Mouse (Mus musculus) limb, embryonic 12.5 days (tissue): ENCODE measurements around the gene Lrrc36. TPM values are rescaled to one million over a fixed set of nuclear protein-coding genes. Genes with fewer than 3 reads are reported as not detected.

ENCODE experiments used
- ATAC-seq: fragments of 200-750 bp; cut with Nextera tagmentation; 2 replicates; pipeline ENCODE4 v1.8.0; 2017; ENCODE audit warnings: low read depth, moderate TSS enrichment; ENCODE audit not compliant: insufficient number of reproducible peaks, insufficient read depth, low FRiP score, low TSS enrichment
- H3K27ac ChIP-seq: fragments of 300-500 bp; sonication (generic); 2 replicates; pipeline ENCODE4 v1.5.1; 2016; ENCODE audit warnings: mild to moderate bottlenecking, moderate library complexity
- H3K27me3 ChIP-seq: fragments of 300-500 bp; sonication (generic); 2 replicates; pipeline ENCODE4 v1.6.1; 2016; ENCODE audit warnings: mild to moderate bottlenecking, moderate library complexity
- H3K36me3 ChIP-seq: fragments of 300-500 bp; sonication (generic); 2 replicates; pipeline ENCODE4 v1.6.1; 2016; ENCODE audit warnings: mild to moderate bottlenecking, moderate library complexity
- H3K4me1 ChIP-seq: fragments of 300-500 bp; sonication (generic); replicated peaks from 2 replicates; pipeline ENCODE4 v1.6.1; 2016
- H3K4me2 ChIP-seq: fragments of 300-500 bp; sonication (generic); 2 replicates; pipeline ENCODE4 v1.6.1; 2016; ENCODE audit warnings: mild to moderate bottlenecking, moderate library complexity
- H3K4me3 ChIP-seq: fragments of 300-500 bp; sonication (generic); replicated peaks from 2 replicates; pipeline ENCODE4 v1.5.1; 2016; ENCODE audit warnings: mild to moderate bottlenecking
- H3K9ac ChIP-seq: fragments of 300-500 bp; sonication (generic); replicated peaks from 2 replicates; pipeline ENCODE4 v1.6.1; 2016; ENCODE audit warnings: mild to moderate bottlenecking, moderate library complexity
- H3K9me3 ChIP-seq: fragments of 300-500 bp; sonication (generic); 2 replicates; pipeline ENCODE4 v1.6.1; 2016; ENCODE audit warnings: mild to moderate bottlenecking, moderate library complexity
- WGBS: fragments of 180-500 bp; shearing (Covaris S2); methylation state at CpG from one replicate; pipeline ENCODE4 v1.1.7; 2016; 5-methylcytosine and 5-hydroxymethylcytosine counted together
- polyA plus RNA-seq: library from polyadenylated mRNA; unstranded; fragments of >200 nt; fragmentation: Nextera tagmentation; extraction: Ambion mirVana; gene quantifications from 2 replicates; pipeline ENCODE4 v1.2.1, GENCODE M21; 2016

Gene Lrrc36
- polyA plus RNA-seq, 1 experiment from 2014 or later: 0.39 TPM

DNA sequence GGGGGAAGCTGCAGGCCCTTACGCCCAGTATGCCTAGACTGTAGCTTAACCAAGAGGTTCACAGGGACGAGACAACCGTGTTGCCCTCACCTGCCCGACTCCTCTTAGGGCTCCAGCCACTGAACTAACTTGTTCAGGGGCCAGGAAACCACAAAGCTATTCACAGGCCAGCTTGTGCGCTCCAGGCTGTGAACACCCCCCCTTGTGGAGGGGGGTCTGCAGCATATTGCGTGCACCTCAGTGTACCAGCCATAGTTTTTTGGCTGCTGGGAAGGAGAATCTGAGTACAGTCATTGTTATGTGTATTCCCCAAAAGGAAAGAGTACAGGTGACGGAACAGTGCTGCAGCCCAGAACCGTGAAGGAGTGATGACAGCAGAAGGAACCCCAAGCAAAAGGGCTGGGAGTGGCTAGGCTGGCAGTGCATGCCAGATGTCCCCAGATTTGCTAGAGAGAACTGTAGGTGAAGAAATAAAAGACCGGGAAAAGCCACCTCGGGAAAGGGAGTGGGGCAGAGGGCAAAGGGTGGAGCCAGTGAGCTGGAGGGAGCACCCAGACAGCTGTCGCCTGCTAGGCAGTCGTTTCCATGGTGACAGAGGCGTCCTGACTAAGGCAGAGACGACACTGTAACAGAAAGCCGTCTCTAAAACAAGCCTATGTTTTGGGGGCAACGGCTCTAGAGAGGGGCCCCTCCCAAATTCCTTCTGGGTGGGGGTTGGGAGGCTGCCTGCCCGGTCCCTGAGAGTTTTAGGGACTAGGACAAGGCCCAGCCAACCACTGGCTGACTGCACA, 60.6 kb downstream of the Lrrc36 start:
- H3K4me3 ChIP-seq: no peak overlapping the region
- H3K9me3 ChIP-seq: no peaks in the 10 kb centered on the region
- peaks cover 70% of the 10 kb centered on the region for H3K4me1 ChIP-seq
- H3K27me3 ChIP-seq: peaks cover 61% of the 10 kb centered on the region
- peak overlapping the region; percentile 8; the same call in 1 of the 2 replicates for H3K4me2 ChIP-seq
- ATAC-seq: no peak
- peaks cover 28% of the 10 kb centered on the region for H3K36me3 ChIP-seq
- no peak overlapping the region; the same call in 1 of the 2 replicates for H3K27ac ChIP-seq
- WGBS: 28% methylated on average over 17 of the region's 17 CpGs
- H3K9ac ChIP-seq: no peak overlapping the region

DNA sequence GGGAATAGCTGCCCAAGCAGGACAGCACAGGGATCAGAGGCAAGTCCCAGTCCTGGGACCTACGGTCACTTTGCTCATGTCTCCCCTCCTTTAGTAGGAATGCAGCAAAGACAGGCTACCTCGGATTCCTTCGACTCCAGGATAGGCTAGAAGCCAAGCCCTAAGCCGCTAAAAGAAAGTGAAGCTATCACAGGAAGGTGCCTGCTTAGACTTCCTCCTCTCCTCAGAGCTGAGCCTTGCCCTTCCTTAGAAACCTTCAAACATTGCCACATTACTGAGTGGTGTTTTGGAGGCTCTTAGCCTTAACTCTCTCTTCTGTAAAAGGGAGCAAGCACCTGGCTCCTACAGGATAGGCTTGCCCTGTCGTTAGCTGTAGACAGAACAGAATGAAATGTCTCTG, 61.3 kb downstream of the Lrrc36 start:
- no peaks in the 10 kb centered on the region for H3K9me3 ChIP-seq
- 47% methylated on average over 5 of the region's 5 CpGs for WGBS
- no peak for ATAC-seq
- H3K9ac ChIP-seq: no peak overlapping the region
- H3K27ac ChIP-seq: no peak overlapping the region; the same call in 1 of the 2 replicates
- peaks cover 34% of the 10 kb centered on the region for H3K36me3 ChIP-seq
- H3K4me3 ChIP-seq: no peak overlapping the region
- 0 out of 2 replicates have a peak overlapping the region, but pooled peaks have one; percentile 8 for H3K4me2 ChIP-seq
- peaks cover 61% of the 10 kb centered on the region for H3K27me3 ChIP-seq
- H3K4me1 ChIP-seq: peaks cover 63% of the 10 kb centered on the region

DNA sequence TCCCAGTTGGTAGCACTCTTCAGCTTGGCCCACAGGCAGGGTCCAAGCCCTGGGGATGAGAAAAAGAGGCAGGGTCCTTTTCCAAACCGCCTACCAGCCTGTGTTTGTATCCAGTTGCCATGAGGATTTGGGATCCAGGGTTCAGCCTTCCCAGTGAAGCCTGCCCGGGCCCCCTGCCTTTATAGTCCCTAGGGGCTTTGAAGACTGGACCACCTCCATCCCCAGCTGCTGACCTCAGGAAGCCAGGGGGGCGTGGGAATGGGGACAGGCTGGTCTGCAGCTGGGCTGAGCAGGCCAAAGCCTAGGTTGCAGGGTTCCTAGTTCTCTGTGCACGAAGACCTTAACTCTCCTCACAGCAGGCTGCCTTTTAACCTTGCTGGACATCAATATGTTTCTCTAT, 61.9 kb downstream of the Lrrc36 start:
- no peak overlapping the region for H3K27ac ChIP-seq
- H3K36me3 ChIP-seq: peaks cover 34% of the 10 kb centered on the region
- WGBS: 30% methylated on average over 4 of the region's 4 CpGs
- H3K27me3 ChIP-seq: peaks cover 56% of the 10 kb centered on the region
- H3K9me3 ChIP-seq: no peaks in the 10 kb centered on the region
- ATAC-seq: no peak
- H3K4me2 ChIP-seq: no peak overlapping the region
- H3K4me3 ChIP-seq: no peak overlapping the region
- no peak overlapping the region for H3K9ac ChIP-seq
- H3K4me1 ChIP-seq: peaks cover 57% of the 10 kb centered on the region

DNA sequence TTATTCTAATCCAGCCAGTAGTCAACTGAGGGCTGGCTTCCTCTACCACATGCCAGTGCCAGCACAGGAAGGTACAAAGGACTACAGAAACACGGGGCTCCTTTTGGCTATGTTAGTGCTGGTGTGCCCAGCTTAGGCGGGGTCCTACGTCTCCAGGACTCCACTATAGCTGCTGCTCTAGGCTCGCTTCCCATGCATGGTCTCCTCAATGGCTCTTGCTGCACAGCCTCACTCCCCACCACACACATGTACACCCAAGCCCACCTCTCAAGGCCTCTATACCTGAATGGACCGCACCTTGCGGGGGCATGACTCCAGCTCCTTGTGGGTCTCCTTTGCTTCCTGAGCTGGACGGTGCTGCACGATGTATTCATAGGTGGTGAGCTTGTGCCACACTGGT, 62.4 kb downstream of the Lrrc36 start:
- Histone ChIP-seq H3K27me3 (peaks cover 53% of the 10 kb centered on the region), H3K9ac (no peak overlapping the region), H3K27ac (no peak overlapping the region), H3K4me2 (no peak overlapping the region), H3K9me3 (no peaks in the 10 kb centered on the region), H3K4me1 (peaks cover 54% of the 10 kb centered on the region), H3K4me3 (no peak overlapping the region), H3K36me3 (peaks cover 34% of the 10 kb centered on the region)
- 90% methylated on average over 8 of the region's 8 CpGs for WGBS
- no peak for ATAC-seq

DNA sequence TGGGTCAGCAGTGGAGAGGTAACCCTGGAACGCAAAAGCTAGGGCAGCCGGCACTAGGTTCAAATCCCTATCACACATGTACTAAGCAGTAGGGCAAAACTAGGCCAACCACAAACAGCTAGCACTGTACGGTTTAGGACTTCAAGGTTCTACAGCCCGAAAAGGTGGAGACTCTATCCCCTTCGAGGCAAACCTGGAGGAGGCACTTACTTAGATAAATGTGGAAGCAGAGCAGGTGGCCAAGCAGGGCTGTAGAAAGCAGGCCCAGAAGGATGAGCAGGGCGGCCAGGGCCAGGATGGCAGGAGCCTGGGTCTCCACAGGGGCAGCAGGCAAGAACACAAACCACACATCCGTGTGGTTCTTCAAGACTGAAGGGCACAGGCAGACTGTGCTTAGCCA, 62.8 kb downstream of the Lrrc36 start:
- Histone ChIP-seq H3K9ac (no peak overlapping the region), H3K4me1 (peaks cover 54% of the 10 kb centered on the region), H3K36me3 (peaks cover 34% of the 10 kb centered on the region), H3K27ac (no peak overlapping the region), H3K27me3 (peaks cover 48% of the 10 kb centered on the region), H3K9me3 (no peaks in the 10 kb centered on the region), H3K4me2 (no peak overlapping the region), H3K4me3 (no peak overlapping the region)
- ATAC-seq: no peak
- whole genome bisulfite sequencing: 87% methylated on average over 7 of the region's 7 CpGs

DNA sequence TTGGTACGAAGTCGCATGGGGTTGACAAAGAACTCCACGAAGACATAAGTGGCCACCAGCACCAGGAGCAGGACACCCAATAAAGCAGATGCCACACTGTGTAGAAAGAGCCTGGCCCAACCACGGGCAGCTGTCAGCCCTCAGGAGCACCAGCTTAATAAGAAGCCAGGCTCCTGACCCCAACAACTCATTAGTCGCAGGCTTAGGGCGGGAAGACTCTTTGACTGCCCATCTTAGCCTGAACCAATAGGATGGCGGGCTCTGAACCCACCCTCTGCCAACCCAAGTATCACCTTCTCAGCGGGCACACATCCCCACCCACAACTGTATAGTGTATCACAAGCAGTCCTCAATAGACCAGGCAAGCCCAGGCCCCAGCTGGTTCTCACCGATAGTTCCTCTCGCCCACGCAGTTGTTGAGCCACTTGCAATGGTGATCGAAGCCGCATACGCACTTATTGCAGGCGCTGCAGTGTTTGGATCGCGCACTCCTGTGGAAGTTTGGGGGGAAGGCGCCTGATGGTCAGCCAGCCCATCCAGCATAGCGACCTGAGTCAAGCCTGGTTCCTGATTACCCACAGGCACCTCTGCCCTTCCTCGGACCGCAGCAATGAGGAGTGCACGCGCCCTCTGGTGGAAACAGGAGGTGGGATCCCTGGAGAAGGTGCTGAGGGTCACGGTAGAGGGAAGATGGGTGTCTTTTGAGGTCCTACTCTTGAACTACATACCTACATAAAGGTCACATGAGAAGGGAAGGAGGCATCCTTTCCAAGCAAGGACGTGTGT, 63.5 kb downstream of the Lrrc36 start:
- Histone ChIP-seq H3K36me3 (peaks cover 34% of the 10 kb centered on the region), H3K4me3 (no peak overlapping the region), H3K4me1 (peaks cover 50% of the 10 kb centered on the region), H3K4me2 (no peak overlapping the region; the same call in 1 of the 2 replicates), H3K9ac (no peak overlapping the region), H3K27ac (no peak overlapping the region), H3K27me3 (peaks cover 42% of the 10 kb centered on the region), H3K9me3 (no peaks in the 10 kb centered on the region)
- 40% methylated on average over 25 of the region's 25 CpGs for WGBS
- ATAC-seq: no peak

DNA sequence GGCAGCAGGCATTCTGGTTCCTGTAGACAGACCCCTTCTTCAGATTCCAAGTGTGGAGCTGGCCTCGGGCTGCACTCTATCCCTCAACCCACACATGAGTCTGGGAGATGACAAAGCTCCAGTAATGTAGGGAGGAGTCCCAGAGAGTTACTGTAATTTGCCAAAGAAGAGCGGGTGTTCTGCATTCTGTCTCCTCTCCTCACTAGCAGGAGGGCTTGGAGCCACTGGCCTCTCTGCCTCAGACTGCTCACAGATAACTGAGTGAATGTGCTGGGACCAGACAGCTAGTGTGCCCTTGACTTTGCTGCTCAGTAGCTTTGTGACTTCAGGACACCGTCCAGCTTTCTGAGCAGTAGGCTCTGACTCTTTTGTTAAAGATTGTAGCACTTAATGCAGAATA, 64.4 kb downstream of the Lrrc36 start:
- WGBS: 75% methylated on average over 3 of the region's 3 CpGs
- Histone ChIP-seq H3K9ac (no peak overlapping the region), H3K27ac (no peak overlapping the region), H3K4me3 (no peak overlapping the region), H3K9me3 (no peaks in the 10 kb centered on the region), H3K27me3 (peaks cover 32% of the 10 kb centered on the region), H3K36me3 (peaks cover 34% of the 10 kb centered on the region), H3K4me1 (peaks cover 42% of the 10 kb centered on the region), H3K4me2 (no peak overlapping the region)
- no peak for ATAC-seq

DNA sequence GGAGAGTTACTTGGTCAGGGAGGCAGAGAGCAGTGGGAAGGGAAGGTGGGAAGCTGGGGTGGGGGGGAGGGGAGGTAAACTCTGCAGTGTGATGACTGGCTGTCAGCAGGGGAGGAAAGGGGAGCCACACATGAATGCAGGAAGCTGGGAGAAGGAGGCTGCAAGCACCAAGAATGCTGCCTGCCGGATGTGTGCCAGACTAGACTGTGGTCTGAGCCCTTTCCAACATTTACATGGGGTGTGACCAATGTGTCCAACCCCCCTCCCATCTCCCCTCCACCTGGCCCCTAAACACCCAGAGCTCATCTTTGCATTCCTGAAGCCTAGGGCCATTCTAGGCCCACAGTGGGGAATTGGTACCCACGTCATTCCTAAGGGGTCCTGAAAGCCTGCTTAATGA, 67.6 kb downstream of the Lrrc36 start:
- Histone ChIP-seq H3K27me3 (peaks cover 1% of the 10 kb centered on the region; the same call in 1 of the 2 replicates), H3K4me2 (no peak overlapping the region), H3K9me3 (no peaks in the 10 kb centered on the region), H3K4me1 (peaks cover 29% of the 10 kb centered on the region), H3K4me3 (no peak overlapping the region), H3K36me3 (peaks cover 22% of the 10 kb centered on the region), H3K9ac (no peak overlapping the region), H3K27ac (peak overlapping the region; percentile 24; the same call in 1 of the 2 replicates)
- 23% methylated on average over 2 of the region's 2 CpGs for WGBS
- ATAC-seq: no peak

DNA sequence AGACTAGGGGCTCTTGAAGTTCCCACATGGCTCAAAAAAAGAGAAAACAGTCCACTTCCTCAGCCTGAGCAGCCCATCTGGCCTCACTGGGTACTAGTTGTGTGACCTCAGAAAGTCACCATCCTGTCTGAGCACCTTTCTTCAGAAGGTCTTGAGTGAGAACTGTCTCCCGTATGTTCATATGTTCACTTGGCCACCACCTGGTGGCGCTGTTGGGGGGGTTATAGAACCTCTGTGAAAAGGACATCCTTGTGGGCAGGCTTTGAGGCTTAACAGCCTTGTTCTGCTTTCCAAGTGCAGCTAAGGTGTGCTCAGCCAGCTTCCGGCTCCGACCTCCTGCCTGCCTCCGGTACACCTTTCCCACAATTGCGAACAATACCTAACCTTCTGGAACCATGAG, 68.1 kb downstream of the Lrrc36 start:
- Histone ChIP-seq H3K9me3 (no peaks in the 10 kb centered on the region), H3K27ac (peak overlapping the region; percentile 24; the same call in 1 of the 2 replicates), H3K4me3 (no peak overlapping the region), H3K9ac (no peak overlapping the region), H3K27me3 (no peaks in the 10 kb centered on the region), H3K4me1 (peaks cover 29% of the 10 kb centered on the region), H3K4me2 (no peak overlapping the region), H3K36me3 (peaks cover 19% of the 10 kb centered on the region)
- ATAC-seq: no peak
- WGBS: 66% methylated on average over 6 of the region's 6 CpGs

DNA sequence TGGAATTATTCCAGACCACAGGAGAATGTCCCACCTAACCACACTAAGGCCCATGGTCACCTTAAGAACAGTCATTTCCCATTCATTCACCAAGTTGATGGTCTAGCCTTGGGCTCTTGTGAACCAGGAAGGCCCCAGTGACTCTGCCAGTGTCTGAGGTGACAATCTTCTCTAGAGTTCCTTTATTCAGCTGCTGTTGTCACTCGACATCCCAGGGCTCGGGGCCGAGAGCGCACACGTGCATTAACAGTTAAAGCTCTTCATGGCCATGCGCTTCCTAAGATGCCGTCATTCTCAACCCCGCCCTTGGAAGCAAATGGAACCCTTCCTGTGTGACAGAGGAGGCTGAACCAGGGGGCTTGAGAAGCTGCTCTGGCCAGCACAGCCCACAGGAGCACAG, 68.8 kb downstream of the Lrrc36 start:
- Histone ChIP-seq H3K4me1 (peaks cover 26% of the 10 kb centered on the region), H3K27ac (no peak overlapping the region), H3K27me3 (no peaks in the 10 kb centered on the region), H3K36me3 (peaks cover 19% of the 10 kb centered on the region), H3K4me3 (no peak overlapping the region), H3K9ac (no peak overlapping the region), H3K4me2 (no peak overlapping the region), H3K9me3 (no peaks in the 10 kb centered on the region)
- 83% methylated on average over 8 of the region's 8 CpGs for WGBS
- ATAC-seq: no peak

DNA sequence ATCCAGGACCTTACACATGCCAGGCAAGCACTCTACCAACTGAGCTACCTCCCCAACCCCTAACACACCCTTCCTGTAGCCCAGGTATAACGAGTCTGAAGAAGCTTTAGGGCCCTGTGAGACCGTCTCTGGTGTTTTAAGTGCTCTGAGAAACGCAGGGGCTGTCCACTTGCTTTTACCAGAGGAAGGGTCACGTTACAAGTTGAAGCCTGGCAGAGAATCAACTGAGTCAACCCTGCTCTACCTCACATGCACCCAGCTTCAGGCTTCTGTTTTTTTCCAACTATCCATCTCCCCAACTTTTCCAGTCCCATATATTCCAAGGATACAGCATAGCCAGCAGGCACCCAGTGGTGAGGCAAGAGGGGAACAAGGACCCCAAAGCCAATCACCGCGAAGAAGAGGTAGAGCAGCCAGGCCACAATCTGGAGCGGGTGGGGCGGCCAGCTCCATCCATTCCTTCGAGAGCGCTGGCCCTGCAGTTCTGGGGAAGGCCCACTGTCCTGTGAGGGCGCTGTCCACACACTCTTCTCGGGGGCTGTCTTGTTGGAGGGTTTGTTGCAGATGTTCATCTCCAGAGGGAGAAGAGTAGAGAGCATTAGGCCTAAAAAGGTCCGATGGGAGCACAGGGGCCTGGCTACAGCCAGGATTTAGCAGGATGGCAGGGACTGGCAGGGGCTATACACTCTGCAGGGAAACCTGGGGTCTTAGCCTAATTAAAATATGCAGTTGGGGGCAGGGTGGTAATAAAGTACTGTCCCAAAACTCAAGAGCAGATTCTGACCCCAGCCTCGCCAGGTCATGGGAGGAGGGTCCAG, 70.0 kb downstream of the Lrrc36 start:
- ATAC-seq: 0 out of 2 replicates have a peak, but pooled peaks have one; percentile 34
- Histone ChIP-seq H3K4me2 (no peak overlapping the region), H3K4me1 (peaks cover 26% of the 10 kb centered on the region), H3K27me3 (no peaks in the 10 kb centered on the region), H3K27ac (peak overlapping the region; percentile 51; the same call in 1 of the 2 replicates), H3K9ac (no peak overlapping the region), H3K4me3 (no peak overlapping the region), H3K9me3 (no peaks in the 10 kb centered on the region), H3K36me3 (peaks cover 17% of the 10 kb centered on the region)
- WGBS: 25% methylated on average over 14 of the region's 14 CpGs
